11 mouse cellular contexts compared by ENCODE assay signal in genomic region chr1:88212341-88213045, GRCm38 (mm10). TPM values are rescaled to one million over a fixed set of nuclear protein-coding genes. Genes with fewer than 3 reads are reported as not detected.
DNase-seq lines count a peak whose midpoint lies in the region; ATAC-seq and TF ChIP-seq lines count a peak whose summit lies in the region.
"Had no signal": no experiment of that assay in that cellular context is flagged by ENCODE, and none has a peak within 500 bp of the region (broad histone marks: within the 10 kb centered on the region; RNA-seq: fewer than 3 reads in every experiment).

No protein-coding gene starts in this region.

- H3K4me1 ChIP-seq in limb, embryonic 13.5 days = no peaks in the 10 kb centered on the region

- H3K4me2 ChIP-seq in limb, embryonic 13.5 days (replicated peaks) = no peak overlapping the region

- DNase-seq in gastrocnemius, adult 18-20 months (ENCODE audit: low spot score) = peak; percentile 7
- DNase-seq in gastrocnemius, adult 2 months = no peak
- DNase-seq in urinary bladder, postnatal 4 days (ENCODE audit: low spot score in 2 of 2) = peak; percentile 23 to 80
- DNase-seq in urinary bladder, adult 18-20 months (ENCODE audit: low spot score in 2 of 2) = no peak
- DNase-seq in yolk sac, embryonic 10.5 days (ENCODE audit: low spot score) = peak; percentile 38
- no peak for DNase-seq in frontal cortex, postnatal 10 days (ENCODE audit: low spot score in 2 of 2)
- no peak for DNase-seq in spleen, postnatal 14 days (ENCODE audit: low spot score in 2 of 2)
- DNase-seq: cerebellum, adult 18-20 months had no signal

- WGBS in limb, embryonic 13.5 days = 60% methylated on average over 8 of the region's 8 CpGs

- H3K9ac ChIP-seq in limb, embryonic 13.5 days = no peak overlapping the region

- no peak overlapping the region for H3K27ac ChIP-seq in gastrocnemius, adult 2 months
- H3K27ac ChIP-seq in limb, embryonic 13.5 days = no peak overlapping the region

- ATAC-seq in limb, embryonic 13.5 days (ENCODE audit: low FRiP score, low read depth) = 0 out of 2 replicates have a peak, but pooled peaks have one; percentile 17

- no peaks in the 10 kb centered on the region for H3K36me3 ChIP-seq in limb, embryonic 13.5 days

- peaks cover 57% of the 10 kb centered on the region for H3K9me3 ChIP-seq in limb, embryonic 13.5 days

- no peaks in the 10 kb centered on the region for H3K27me3 ChIP-seq in limb, embryonic 13.5 days

- TF ChIP-seq CTCF in gastrocnemius, adult 2 months (IDR thresholded peaks at IDR 0.05) = no peak

- no peak overlapping the region for H3K4me3 ChIP-seq in gastrocnemius, adult 2 months
- H3K4me3 ChIP-seq in limb, embryonic 13.5 days = no peak overlapping the region

- intact Hi-C loops in gastrocnemius, adult 2 months (cut with DNase I) = no loop called here

RNA-seq across cellular contexts. Expression of gene Ugt1a1, which starts 0.7 kb away (rescaled TPM):
- under 1 TPM in 1 of 2 experiments, not detected in 1; 0.09 TPM for total RNA-seq in gastrocnemius, adult 18-20 months (2021)
- not detected for total RNA-seq in gastrocnemius, adult 2 months (2021)
- polyA plus RNA-seq in limb, embryonic 13.5 days (2015; fragmentation: Nextera tagmentation; extraction: Ambion mirVana) = 0.33 and 0.74 TPM in 2 replicates
- polyA plus RNA-seq: neural tube, embryonic 14.5 days had no signal

RNA-seq across cellular contexts. Expression of gene Dnajb3, which starts 6.9 kb away (rescaled TPM):
- total RNA-seq in gastrocnemius, adult 18-20 months (2021) = not detected
- not detected for total RNA-seq in gastrocnemius, adult 2 months (2021)
- polyA plus RNA-seq in limb, embryonic 13.5 days (2015; fragmentation: Nextera tagmentation; extraction: Ambion mirVana) = 13.1 and 13.3 TPM in 2 replicates

RNA-seq across cellular contexts. Expression of gene Ugt1a2, which starts 12.1 kb away (rescaled TPM):
- total RNA-seq in gastrocnemius, adult 18-20 months (2021) = under 1 TPM in 1 of 2 experiments, not detected in 1; 0.09 TPM
- total RNA-seq in gastrocnemius, adult 2 months (2021) = not detected
- not detected in 2 replicates for polyA plus RNA-seq in limb, embryonic 13.5 days (2015; fragmentation: Nextera tagmentation; extraction: Ambion mirVana)

RNA-seq across cellular contexts. Expression of gene Mroh2a, which starts 14.3 kb away (rescaled TPM):
- total RNA-seq in gastrocnemius, adult 18-20 months (2021) = not detected
- total RNA-seq in gastrocnemius, adult 2 months (2021) = not detected
- polyA plus RNA-seq in limb, embryonic 13.5 days (2015; fragmentation: Nextera tagmentation; extraction: Ambion mirVana) = 1.0 and 1.3 TPM in 2 replicates

RNA-seq across cellular contexts. Expression of gene Ugt1a5, which starts 46.7 kb away (rescaled TPM):
- total RNA-seq in gastrocnemius, adult 18-20 months (2021) = under 1 TPM in 1 of 2 experiments, not detected in 1; 0.14 TPM
- under 1 TPM; 0.14 to 0.23 TPM for total RNA-seq in gastrocnemius, adult 2 months (2021)
- not detected in 2 replicates for polyA plus RNA-seq in limb, embryonic 13.5 days (2015; fragmentation: Nextera tagmentation; extraction: Ambion mirVana)
- polyA plus RNA-seq: large intestine, adult 2 months; neural tube, embryonic 14.5 days had no signal

Comparison
In these comparisons a context has a peak if more than half of its experiments do, and no peak if none do; other contexts are left out.
1. DNase-seq: peak in gastrocnemius, adult 18-20 months (single experiment), urinary bladder, postnatal 4 days (2 of 2) and yolk sac, embryonic 10.5 days (single experiment); none in gastrocnemius, adult 2 months (single experiment), urinary bladder, adult 18-20 months (0 of 2), frontal cortex, postnatal 10 days (0 of 2) and spleen, postnatal 14 days (0 of 2).